ENCODE assay signal across 23 mouse cellular contexts in genomic region chr2:83442739-83443138, GRCm38 (mm10).
DNase-seq lines count a peak whose midpoint lies in the region; ATAC-seq and TF ChIP-seq lines count a peak whose summit lies in the region.
"Had no signal": no experiment of that assay in that cellular context is flagged by ENCODE, and none has a peak within 500 bp of the region (broad histone marks: within the 10 kb centered on the region; RNA-seq: fewer than 3 reads in every experiment).

No protein-coding gene starts in this region.

- no peaks in the 10 kb centered on the region for H3K9me3 ChIP-seq in forebrain, postnatal 0 days (ENCODE audit: low read length)
- no peaks in the 10 kb centered on the region for H3K9me3 ChIP-seq in forebrain, embryonic 15.5 days
- H3K9me3 ChIP-seq in kidney, embryonic 14.5 days (ENCODE audit: control insufficient read depth, low read length), result no peaks in the 10 kb centered on the region
- no peaks in the 10 kb centered on the region for H3K9me3 ChIP-seq in lung, embryonic 16.5 days (ENCODE audit: control insufficient read depth, low read length)
- H3K9me3 ChIP-seq: limb, embryonic 15.5 days; midbrain, embryonic 10.5 days; neural tube, embryonic 15.5 days; stomach, embryonic 15.5 days had no signal

- H3K4me2 ChIP-seq in forebrain, postnatal 0 days (ENCODE audit: low read depth), result no peak overlapping the region
- no peak overlapping the region for H3K4me2 ChIP-seq in forebrain, embryonic 15.5 days (replicated peaks)
- no peak overlapping the region for H3K4me2 ChIP-seq in kidney, embryonic 14.5 days (replicated peaks; ENCODE audit: low read depth, low read length)
- H3K4me2 ChIP-seq in lung, embryonic 16.5 days (ENCODE audit: low read depth, low read length), result no peak overlapping the region
- H3K4me2 ChIP-seq: hindbrain, embryonic 14.5 days; limb, embryonic 15.5 days; neural tube, embryonic 15.5 days; stomach, embryonic 15.5 days had no signal

- H3K27me3 ChIP-seq in forebrain, postnatal 0 days (ENCODE audit: insufficient read depth, low read length), result no peaks in the 10 kb centered on the region
- no peaks in the 10 kb centered on the region for H3K27me3 ChIP-seq in forebrain, embryonic 15.5 days
- H3K27me3 ChIP-seq in kidney, embryonic 14.5 days (ENCODE audit: control insufficient read depth, insufficient read depth, low read length), result no peaks in the 10 kb centered on the region
- no peaks in the 10 kb centered on the region for H3K27me3 ChIP-seq in lung, embryonic 16.5 days (ENCODE audit: control insufficient read depth, insufficient read depth, low read depth, low read length)
- H3K27me3 ChIP-seq: limb, embryonic 15.5 days; neural tube, embryonic 15.5 days; stomach, embryonic 15.5 days had no signal

- no peaks in the 10 kb centered on the region for H3K36me3 ChIP-seq in forebrain, postnatal 0 days (ENCODE audit: insufficient read depth)
- H3K36me3 ChIP-seq in forebrain, embryonic 15.5 days, result no peaks in the 10 kb centered on the region
- H3K36me3 ChIP-seq in kidney, embryonic 14.5 days (ENCODE audit: control insufficient read depth, insufficient read depth, low read length), result no peaks in the 10 kb centered on the region
- H3K36me3 ChIP-seq in lung, embryonic 16.5 days (ENCODE audit: control insufficient read depth, insufficient read depth, low read length), result no peaks in the 10 kb centered on the region
- H3K36me3 ChIP-seq: limb, embryonic 15.5 days; midbrain, embryonic 10.5 days; neural tube, embryonic 15.5 days; stomach, embryonic 15.5 days had no signal

- peak; percentile 11 for DNase-seq in forebrain, postnatal 0 days
- DNase-seq in kidney, postnatal 10 days, result peak; percentile 9
- DNase-seq in lung, postnatal 25 days (ENCODE audit: low spot score), result no peak
- peak; percentile 7 to 28 for DNase-seq in heart, postnatal 14 days
- DNase-seq in spleen, adult 18-20 months, result no peak
- DNase-seq: adrenal gland, postnatal 36 days; cerebellum, adult 11-12 months; cerebellum, postnatal 10 days; kidney, adult 2 months; layer of hippocampus, adult 9-11 months; left cerebral cortex, postnatal 4 days; right cerebral cortex, adult 18-20 months; right cerebral cortex, postnatal 4 days; thymus, postnatal 25 days had no signal

- H3K27ac ChIP-seq in forebrain, postnatal 0 days (ENCODE audit: low read depth, low read length), result no peak overlapping the region
- no peak overlapping the region for H3K27ac ChIP-seq in forebrain, embryonic 15.5 days (replicated peaks)
- no peak overlapping the region for H3K27ac ChIP-seq in kidney, embryonic 14.5 days (ENCODE audit: low read depth, low read length)
- H3K27ac ChIP-seq in lung, embryonic 16.5 days (ENCODE audit: low read length), result no peak overlapping the region
- H3K27ac ChIP-seq: hindbrain, embryonic 14.5 days; limb, embryonic 15.5 days; midbrain, embryonic 10.5 days; neural tube, embryonic 15.5 days; stomach, embryonic 15.5 days had no signal

- no peak for TF ChIP-seq CTCF in forebrain, postnatal 0 days (IDR thresholded peaks at IDR 0.05; ENCODE audit: low read depth)

- H3K9ac ChIP-seq in forebrain, postnatal 0 days, result no peak overlapping the region
- no peak overlapping the region for H3K9ac ChIP-seq in forebrain, embryonic 15.5 days (replicated peaks)
- no peak overlapping the region for H3K9ac ChIP-seq in kidney, embryonic 14.5 days (ENCODE audit: low read depth, low read length)
- no peak overlapping the region for H3K9ac ChIP-seq in lung, embryonic 16.5 days (ENCODE audit: low read length)
- H3K9ac ChIP-seq: hindbrain, embryonic 14.5 days; limb, embryonic 15.5 days; neural tube, embryonic 15.5 days; stomach, embryonic 15.5 days had no signal

- H3K4me3 ChIP-seq in forebrain, postnatal 0 days (ENCODE audit: low read depth, low read length), result no peak overlapping the region
- no peak overlapping the region for H3K4me3 ChIP-seq in forebrain, embryonic 15.5 days
- H3K4me3 ChIP-seq in kidney, embryonic 14.5 days (ENCODE audit: low read length), result no peak overlapping the region
- H3K4me3 ChIP-seq in lung, embryonic 16.5 days (ENCODE audit: low read length), result no peak overlapping the region
- H3K4me3 ChIP-seq: limb, embryonic 15.5 days; midbrain, embryonic 10.5 days; neural tube, embryonic 15.5 days; stomach, embryonic 15.5 days had no signal

- no peak for ATAC-seq in forebrain, postnatal 0 days
- ATAC-seq in forebrain, embryonic 15.5 days (replicated peaks), result no peak
- no peak for ATAC-seq in kidney, embryonic 14.5 days (ENCODE audit: low FRiP score, low TSS enrichment)
- ATAC-seq in lung, embryonic 16.5 days (ENCODE audit: low read depth), result peak; percentile 64
- ATAC-seq: inflammation-experienced regulatory T-cells, adult 6 months had no signal

- intact Hi-C loops in heart, postnatal 14 days (cut with DNase I), result no loop called here

- 50% methylated on average over 5 of the region's 5 CpGs for WGBS in forebrain, postnatal 0 days
- 63% methylated on average over 5 of the region's 5 CpGs for WGBS in forebrain, embryonic 15.5 days
- 62% methylated on average over 5 of the region's 5 CpGs for WGBS in kidney, embryonic 14.5 days
- 38% methylated on average over 5 of the region's 5 CpGs for WGBS in lung, embryonic 16.5 days

- no peaks in the 10 kb centered on the region for H3K4me1 ChIP-seq in forebrain, postnatal 0 days (ENCODE audit: insufficient read depth)
- H3K4me1 ChIP-seq in forebrain, embryonic 15.5 days, result no peaks in the 10 kb centered on the region
- no peaks in the 10 kb centered on the region for H3K4me1 ChIP-seq in kidney, embryonic 14.5 days (ENCODE audit: control insufficient read depth, insufficient read depth, low read length)
- no peaks in the 10 kb centered on the region for H3K4me1 ChIP-seq in lung, embryonic 16.5 days (replicated peaks; ENCODE audit: control insufficient read depth, insufficient read depth, low read length)
- H3K4me1 ChIP-seq: limb, embryonic 15.5 days; midbrain, embryonic 10.5 days; neural tube, embryonic 15.5 days; stomach, embryonic 15.5 days had no signal

Comparison
In these comparisons a context has a peak if more than half of its experiments do, and no peak if none do; other contexts are left out.
1. DNase-seq: peak in forebrain, postnatal 0 days (single experiment), kidney, postnatal 10 days (single experiment) and heart, postnatal 14 days (2 of 2); none in lung, postnatal 25 days (single experiment) and spleen, adult 18-20 months (0 of 2).